Mouse (Mus musculus): ENCODE data around the gene Sema3g. TPM values are rescaled to one million over a fixed set of nuclear protein-coding genes. Genes with fewer than 3 reads are reported as not detected.

The Sema3g gene
- polyA plus RNA-seq, 1 experiment from 2014 or later: 0.61 TPM

GRCm38 (mm10) chr14:31183541-31183940 is 34.1 kb upstream of the Sema3g start:
- Histone ChIP-seq H3K9me3 (no peaks in the 10 kb centered on the region), H3K4me3 (no peak overlapping the region), H3K27ac (no peak overlapping the region), H3K27me3 (ENCODE audit: poor library complexity, severe bottlenecking) (no peaks in the 10 kb centered on the region), H3K4me1 (0 out of 2 replicates have a peak, but pooled peaks cover under 1% of the 10 kb centered on the region), H3K36me3 (replicated peaks) (peaks cover 100% of the 10 kb centered on the region)
- 90% methylated on average over 5 of the region's 5 CpGs for WGBS
- DNase-seq (ENCODE audit: extremely low spot score, low spot score): no peak

- 0 out of 2 replicates have a peak, but pooled peaks cover 7% of the 10 kb centered on the region for H3K4me1 ChIP-seq
- 96% methylated on average over 12 of the region's 12 CpGs for WGBS
- H3K9me3 ChIP-seq: no peaks in the 10 kb centered on the region
- H3K27me3 ChIP-seq (ENCODE audit: poor library complexity, severe bottlenecking): no peaks in the 10 kb centered on the region
- DNase-seq (ENCODE audit: extremely low spot score, low spot score): no peak
- H3K27ac ChIP-seq: no peak overlapping the region
- H3K4me3 ChIP-seq: no peak overlapping the region
- peaks cover 100% of the 10 kb centered on the region for H3K36me3 ChIP-seq (replicated peaks)
Measured at GRCm38 (mm10) chr14:31184195-31184594, 33.5 kb upstream of the Sema3g start.

- 94% methylated on average over 4 of the region's 4 CpGs for WGBS
- DNase-seq (ENCODE audit: extremely low spot score, low spot score): no peak
- H3K36me3 ChIP-seq (replicated peaks): peaks cover 100% of the 10 kb centered on the region
- H3K4me3 ChIP-seq: no peak overlapping the region
- H3K9me3 ChIP-seq: no peaks in the 10 kb centered on the region
- H3K27me3 ChIP-seq (ENCODE audit: poor library complexity, severe bottlenecking): no peaks in the 10 kb centered on the region
- H3K27ac ChIP-seq: no peak overlapping the region
- peaks cover 11% of the 10 kb centered on the region; the same call in 1 of the 2 replicates for H3K4me1 ChIP-seq
Measured at GRCm38 (mm10) chr14:31186656-31187055, 31.0 kb upstream of the Sema3g start.

- Histone ChIP-seq H3K27ac (no peak overlapping the region), H3K27me3 (ENCODE audit: poor library complexity, severe bottlenecking) (no peaks in the 10 kb centered on the region), H3K4me3 (no peak overlapping the region), H3K9me3 (no peaks in the 10 kb centered on the region), H3K36me3 (replicated peaks) (peaks cover 100% of the 10 kb centered on the region), H3K4me1 (peaks cover 11% of the 10 kb centered on the region; the same call in 1 of the 2 replicates)
- 76% methylated on average over 6 of the region's 6 CpGs for WGBS
- no peak for DNase-seq (ENCODE audit: extremely low spot score, low spot score)
Measured at GRCm38 (mm10) chr14:31188771-31189181, 28.9 kb upstream of the Sema3g start.

GRCm38 (mm10) chr14:31189348-31189747 is 28.3 kb upstream of the Sema3g start:
- Histone ChIP-seq H3K4me3 (no peak overlapping the region), H3K27ac (no peak overlapping the region), H3K9me3 (no peaks in the 10 kb centered on the region), H3K4me1 (peaks cover 11% of the 10 kb centered on the region; the same call in 1 of the 2 replicates), H3K36me3 (replicated peaks) (peaks cover 100% of the 10 kb centered on the region), H3K27me3 (ENCODE audit: poor library complexity, severe bottlenecking) (no peaks in the 10 kb centered on the region)
- 90% methylated on average over 3 of the region's 3 CpGs for WGBS
- no peak for DNase-seq (ENCODE audit: extremely low spot score, low spot score)

GRCm38 (mm10) chr14:31191936-31192335 is 25.7 kb upstream of the Sema3g start:
- Histone ChIP-seq H3K4me3 (no peak overlapping the region), H3K27me3 (ENCODE audit: poor library complexity, severe bottlenecking) (no peaks in the 10 kb centered on the region), H3K36me3 (replicated peaks) (peaks cover 100% of the 10 kb centered on the region), H3K4me1 (peaks cover 11% of the 10 kb centered on the region; the same call in 1 of the 2 replicates), H3K27ac (no peak overlapping the region), H3K9me3 (no peaks in the 10 kb centered on the region)
- WGBS: 92% methylated on average over 2 of the region's 2 CpGs
- DNase-seq (ENCODE audit: extremely low spot score, low spot score): no peak

- Histone ChIP-seq H3K27me3 (ENCODE audit: poor library complexity, severe bottlenecking) (no peaks in the 10 kb centered on the region), H3K4me3 (no peak overlapping the region), H3K4me1 (peaks cover 13% of the 10 kb centered on the region), H3K36me3 (replicated peaks) (peaks cover 100% of the 10 kb centered on the region), H3K27ac (no peak overlapping the region), H3K9me3 (no peaks in the 10 kb centered on the region)
- no peak for DNase-seq (ENCODE audit: extremely low spot score, low spot score)
- WGBS: 93% methylated on average over 7 of the region's 7 CpGs
Measured at GRCm38 (mm10) chr14:31193791-31194190, 23.9 kb upstream of the Sema3g start.

GRCm38 (mm10) chr14:31194441-31194840 is 23.2 kb upstream of the Sema3g start:
- H3K9me3 ChIP-seq: no peaks in the 10 kb centered on the region
- H3K27me3 ChIP-seq (ENCODE audit: poor library complexity, severe bottlenecking): no peaks in the 10 kb centered on the region
- WGBS: 95% methylated on average over 2 of the region's 2 CpGs
- H3K4me1 ChIP-seq: peaks cover 6% of the 10 kb centered on the region
- no peak overlapping the region for H3K4me3 ChIP-seq
- DNase-seq (ENCODE audit: extremely low spot score, low spot score): no peak
- peaks cover 100% of the 10 kb centered on the region for H3K36me3 ChIP-seq (replicated peaks)
- no peak overlapping the region for H3K27ac ChIP-seq

GRCm38 (mm10) chr14:31194891-31195513 is 22.7 kb upstream of the Sema3g start:
- H3K36me3 ChIP-seq (replicated peaks): peaks cover 100% of the 10 kb centered on the region
- no peaks in the 10 kb centered on the region for H3K27me3 ChIP-seq (ENCODE audit: poor library complexity, severe bottlenecking)
- WGBS: 91% methylated on average over 14 of the region's 14 CpGs
- H3K4me1 ChIP-seq: peaks cover 5% of the 10 kb centered on the region; the same call in 1 of the 2 replicates
- no peak for DNase-seq (ENCODE audit: extremely low spot score, low spot score)
- H3K9me3 ChIP-seq: no peaks in the 10 kb centered on the region
- H3K4me3 ChIP-seq: no peak overlapping the region
- no peak overlapping the region for H3K27ac ChIP-seq

GRCm38 (mm10) chr14:31195521-31195920 is 22.1 kb upstream of the Sema3g start:
- H3K27me3 ChIP-seq (ENCODE audit: poor library complexity, severe bottlenecking): no peaks in the 10 kb centered on the region
- H3K36me3 ChIP-seq (replicated peaks): peaks cover 100% of the 10 kb centered on the region
- H3K9me3 ChIP-seq: no peaks in the 10 kb centered on the region
- peaks cover 5% of the 10 kb centered on the region; the same call in 1 of the 2 replicates for H3K4me1 ChIP-seq
- no peak overlapping the region for H3K27ac ChIP-seq
- no peak for DNase-seq (ENCODE audit: extremely low spot score, low spot score)
- H3K4me3 ChIP-seq: no peak overlapping the region
- 98% methylated on average over 4 of the region's 4 CpGs for WGBS

GRCm38 (mm10) chr14:31195968-31196367 is 21.7 kb upstream of the Sema3g start:
- H3K4me3 ChIP-seq: no peak overlapping the region
- H3K36me3 ChIP-seq (replicated peaks): peaks cover 100% of the 10 kb centered on the region
- no peak for DNase-seq (ENCODE audit: extremely low spot score, low spot score)
- H3K27ac ChIP-seq: no peak overlapping the region
- no peaks in the 10 kb centered on the region for H3K27me3 ChIP-seq (ENCODE audit: poor library complexity, severe bottlenecking)
- no peaks in the 10 kb centered on the region for H3K9me3 ChIP-seq
- H3K4me1 ChIP-seq: peaks cover 5% of the 10 kb centered on the region; the same call in 1 of the 2 replicates

GRCm38 (mm10) chr14:31197547-31198516 is 19.8 kb upstream of the Sema3g start:
- DNase-seq (ENCODE audit: extremely low spot score, low spot score): no peak
- no peaks in the 10 kb centered on the region for H3K27me3 ChIP-seq (ENCODE audit: poor library complexity, severe bottlenecking)
- peaks cover 100% of the 10 kb centered on the region for H3K36me3 ChIP-seq (replicated peaks)
- H3K4me1 ChIP-seq: peaks cover 5% of the 10 kb centered on the region; the same call in 1 of the 2 replicates
- H3K9me3 ChIP-seq: no peaks in the 10 kb centered on the region
- H3K27ac ChIP-seq: no peak overlapping the region
- 88% methylated on average over 16 of the region's 16 CpGs for WGBS
- no peak overlapping the region for H3K4me3 ChIP-seq

GRCm38 (mm10) chr14:31199599-31199998 is 18.1 kb upstream of the Sema3g start:
- H3K36me3 ChIP-seq (replicated peaks): peaks cover 100% of the 10 kb centered on the region
- peaks cover 13% of the 10 kb centered on the region for H3K4me1 ChIP-seq
- no peak for DNase-seq (ENCODE audit: extremely low spot score, low spot score)
- WGBS: 95% methylated on average over 7 of the region's 7 CpGs
- H3K27me3 ChIP-seq (ENCODE audit: poor library complexity, severe bottlenecking): no peaks in the 10 kb centered on the region
- no peak overlapping the region for H3K4me3 ChIP-seq
- H3K9me3 ChIP-seq: no peaks in the 10 kb centered on the region
- H3K27ac ChIP-seq: no peak overlapping the region

All from forebrain, embryonic 10.5 days (tissue).